Mouse (Mus musculus): ENCODE data around the gene Lman1l.

Lman1l gene

GRCm38 (mm10) chr9:57618854-57619253 lies 1.7 kb downstream of the Lman1l start:
- DNase-seq (ENCODE audit: low spot score) = no peak

GRCm38 (mm10) chr9:57617556-57618169 lies 2.9 kb downstream of the Lman1l start:
- no peak for DNase-seq (ENCODE audit: low spot score)

- DNase-seq (ENCODE audit: low spot score) = no peak
These were observed 5.8 kb downstream of the Lman1l start for GRCm38 (mm10) chr9:57614786-57615185.

GRCm38 (mm10) chr9:57613975-57614374 lies 6.6 kb downstream of the Lman1l start:
- peak; percentile 34 for DNase-seq (ENCODE audit: low spot score)

- DNase-seq (ENCODE audit: low spot score) = no peak
These were observed 8.0 kb downstream of the Lman1l start for GRCm38 (mm10) chr9:57612587-57612986.

- peak; percentile 92 for DNase-seq (ENCODE audit: low spot score)
These were observed 10.2 kb downstream of the Lman1l start for GRCm38 (mm10) chr9:57610359-57610826.

- peak; percentile 42 for DNase-seq (ENCODE audit: low spot score)
These were observed 10.8 kb downstream of the Lman1l start for GRCm38 (mm10) chr9:57609803-57610202.

- DNase-seq (ENCODE audit: low spot score) = no peak
These were observed 14.3 kb downstream of the Lman1l start, which contains the start of gene Cplx3 for GRCm38 (mm10) chr9:57606139-57606851. TSS of gene Cplx3 (minus strand) at chr9:57606281.

GRCm38 (mm10) chr9:57605503-57605902 lies 15.1 kb downstream of the Lman1l start:
- no peak for DNase-seq (ENCODE audit: low spot score)

GRCm38 (mm10) chr9:57604875-57605274 lies 15.7 kb downstream of the Lman1l start:
- DNase-seq (ENCODE audit: low spot score) = no peak

- DNase-seq (ENCODE audit: low spot score) = no peak
These were observed 18.5 kb downstream of the Lman1l start for GRCm38 (mm10) chr9:57602098-57602497.

GRCm38 (mm10) chr9:57601353-57601706 lies 19.2 kb downstream of the Lman1l start:
- peak; percentile 74 for DNase-seq (ENCODE audit: low spot score)

- DNase-seq (ENCODE audit: low spot score) = no peak
These were observed 19.8 kb downstream of the Lman1l start for GRCm38 (mm10) chr9:57600620-57601352.

GRCm38 (mm10) chr9:57598851-57599563 lies 21.6 kb downstream of the Lman1l start:
- no peak for DNase-seq (ENCODE audit: low spot score)

- peak; percentile 35 for DNase-seq (ENCODE audit: low spot score)
These were observed 22.6 kb downstream of the Lman1l start for GRCm38 (mm10) chr9:57597929-57598382.

- DNase-seq (ENCODE audit: low spot score) = no peak
These were observed 23.3 kb downstream of the Lman1l start for GRCm38 (mm10) chr9:57597265-57597664.

GRCm38 (mm10) chr9:57594174-57594509 lies 26.4 kb downstream of the Lman1l start:
- no peak for DNase-seq (ENCODE audit: low spot score)

- no peak for DNase-seq (ENCODE audit: low spot score)
These were observed 27.0 kb downstream of the Lman1l start for GRCm38 (mm10) chr9:57593454-57594173.

- DNase-seq (ENCODE audit: low spot score) = peak; percentile 72
These were observed 29.8 kb downstream of the Lman1l start for GRCm38 (mm10) chr9:57590726-57591125.

- peak; percentile 74 for DNase-seq (ENCODE audit: low spot score)
These were observed 31.1 kb downstream of the Lman1l start, which contains the start of gene Ulk3 for GRCm38 (mm10) chr9:57589224-57590126. TSS of gene Ulk3 (plus strand) at chr9:57589452.
